Mouse (Mus musculus): ENCODE data around the gene Pagr1b.

- TF ChIP-seq EP300 (IDR thresholded peaks at IDR 0.05; ENCODE audit: insufficient read depth, low read depth, low read length) (no peak), POLR2A (IDR thresholded peaks at IDR 0.05; ENCODE audit: insufficient read depth, low read depth, low read length) (no peak), CTCF (IDR thresholded peaks at IDR 0.05) (no peak)
Measured at GRCm38 (mm10) chr7:127025556-127026160, 9.4 kb upstream of the Pagr1b start.

All from heart, adult 2 months (tissue).